Mouse (Mus musculus): Measurements from ENCODE around the gene Ankrd23.

- TF ChIP-seq CTCF (IDR thresholded peaks at IDR 0.05; ENCODE audit: control insufficient read depth, insufficient read depth, insufficient read length), result no peak
- no peak for TF ChIP-seq FOSL1 (IDR thresholded peaks at IDR 0.05; ENCODE audit: insufficient read depth, low read length, poor library complexity, severe bottlenecking)
- TF ChIP-seq USF1 (IDR thresholded peaks at IDR 0.05; ENCODE audit: low read depth), result no peak
- no peak for TF ChIP-seq MAX (IDR thresholded peaks at IDR 0.05)
- no peak for TF ChIP-seq MYOD1 (IDR thresholded peaks at IDR 0.05; ENCODE audit: control insufficient read depth, insufficient read length, low read depth)
- no peak for TF ChIP-seq MYOG (IDR thresholded peaks at IDR 0.05; ENCODE audit: control insufficient read depth, extremely low read depth, insufficient read length)
Measured at GRCm38 (mm10) chr1:36567818-36568603, 31.3 kb upstream of the Ankrd23 start.
